Mouse (Mus musculus) embryo, embryonic 11.5 days (tissue): ENCODE results near the gene Rpl6.
"Not testable (repeated sequence)": the region's sequence is repeated elsewhere in the genome, so short reads cannot be mapped to it uniquely, and the experiment has no call there.

Experiments used
- DNase-seq: peaks from one replicate; pipeline ENCODE4 v3.0.0-alpha.2; 2012; ENCODE audit warnings: low read depth, low spot score

Gene Rpl6

GRCm38 (mm10) chr5:121224856-121225255, 20.6 kb downstream of the Rpl6 start:
- no peak for DNase-seq

GRCm38 (mm10) chr5:121225854-121226253, 21.6 kb downstream of the Rpl6 start:
- DNase-seq, result no peak

GRCm38 (mm10) chr5:121226406-121226805, 22.1 kb downstream of the Rpl6 start:
- no peak for DNase-seq

GRCm38 (mm10) chr5:121226845-121227244, 22.6 kb downstream of the Rpl6 start:
- DNase-seq, result no peak

- DNase-seq, result not testable (repeated sequence)
Observed at GRCm38 (mm10) chr5:121227330-121227729, 23.0 kb downstream of the Rpl6 start.

GRCm38 (mm10) chr5:121229182-121229581, 24.9 kb downstream of the Rpl6 start:
- DNase-seq, result no peak

GRCm38 (mm10) chr5:121230811-121231210, 26.5 kb downstream of the Rpl6 start:
- DNase-seq, result no peak

- no peak for DNase-seq
Observed at GRCm38 (mm10) chr5:121232789-121233188, 28.5 kb downstream of the Rpl6 start.

GRCm38 (mm10) chr5:121233726-121234125, 29.4 kb downstream of the Rpl6 start:
- DNase-seq, result no peak

GRCm38 (mm10) chr5:121236171-121236570, 31.9 kb downstream of the Rpl6 start:
- no peak for DNase-seq

- no peak for DNase-seq
Observed at GRCm38 (mm10) chr5:121238208-121238607, 33.9 kb downstream of the Rpl6 start.

GRCm38 (mm10) chr5:121239846-121240245, 35.6 kb downstream of the Rpl6 start:
- no peak for DNase-seq

- DNase-seq, result no peak
Observed at GRCm38 (mm10) chr5:121241182-121241581, 36.9 kb downstream of the Rpl6 start.

- no peak for DNase-seq
Observed at GRCm38 (mm10) chr5:121242261-121242660, 38.0 kb downstream of the Rpl6 start.

- DNase-seq, result no peak
Observed at GRCm38 (mm10) chr5:121242701-121243100, 38.4 kb downstream of the Rpl6 start.

- no peak for DNase-seq
Observed at GRCm38 (mm10) chr5:121243676-121244364, 39.5 kb downstream of the Rpl6 start.

- DNase-seq, result no peak
Observed at GRCm38 (mm10) chr5:121244365-121244731, 40.1 kb downstream of the Rpl6 start.

- DNase-seq, result no peak
Observed at GRCm38 (mm10) chr5:121245201-121245600, 40.9 kb downstream of the Rpl6 start.

- no peak for DNase-seq
Observed at GRCm38 (mm10) chr5:121248766-121249394, 44.6 kb downstream of the Rpl6 start.

GRCm38 (mm10) chr5:121249693-121250092, 45.4 kb downstream of the Rpl6 start:
- DNase-seq, result no peak

- DNase-seq, result no peak
Observed at GRCm38 (mm10) chr5:121251813-121252212, 47.5 kb downstream of the Rpl6 start.

GRCm38 (mm10) chr5:121253816-121254497, 49.7 kb downstream of the Rpl6 start:
- no peak for DNase-seq

GRCm38 (mm10) chr5:121254977-121255376, 50.7 kb downstream of the Rpl6 start:
- DNase-seq, result no peak
